Mouse (Mus musculus) neural tube, embryonic 14.5 days (tissue): ENCODE measurements around the gene Lrrc61. TPM values are rescaled to one million over a fixed set of nuclear protein-coding genes. Genes with fewer than 3 reads are reported as not detected.
A peak's percentile ranks its signal among the peaks of the same experiment; 100 is the strongest.

ENCODE experiments used
- ATAC-seq: fragments of 200-750 bp; cut with Nextera tagmentation; 2 replicates; pipeline ENCODE4 v1.8.0; 2017; ENCODE audit warnings: low read depth, mild to moderate bottlenecking, moderate TSS enrichment, moderate library complexity
- H3K27ac ChIP-seq: fragments of 300-500 bp; sonication (generic); 2 replicates; pipeline ENCODE4 v1.5.1; 2014; ENCODE audit warnings: low read depth, mild to moderate bottlenecking, control low read depth, low read length, moderate library complexity, mixed read lengths
- H3K27me3 ChIP-seq: fragments of 300-500 bp; sonication (generic); 2 replicates; pipeline ENCODE4 v1.6.1; 2014; ENCODE audit warnings: low read length; ENCODE audit not compliant: control insufficient read depth, insufficient read depth
- H3K36me3 ChIP-seq: fragments of 300-500 bp; sonication (generic); 2 replicates; pipeline ENCODE4 v1.6.1; 2014; ENCODE audit warnings: low read length, mixed read lengths; ENCODE audit not compliant: control insufficient read depth, insufficient read depth
- H3K4me1 ChIP-seq: fragments of 300-500 bp; sonication (generic); 2 replicates; pipeline ENCODE4 v1.6.1; 2014; ENCODE audit warnings: low read length; ENCODE audit not compliant: control insufficient read depth, insufficient read depth
- H3K4me2 ChIP-seq: fragments of 300-500 bp; sonication (generic); 2 replicates; pipeline ENCODE4 v1.6.1; 2014; ENCODE audit warnings: mild to moderate bottlenecking, low read depth, low read length, control low read depth
- H3K4me3 ChIP-seq: fragments of 300-500 bp; sonication (generic); 2 replicates; pipeline ENCODE4 v1.5.1; 2014; ENCODE audit warnings: low read depth, low read length, control low read depth, mixed read lengths
- H3K9ac ChIP-seq: fragments of 300-500 bp; sonication (generic); replicated peaks from 2 replicates; pipeline ENCODE4 v1.6.1; 2014; ENCODE audit warnings: low read depth, mild to moderate bottlenecking, control low read depth, low read length, mixed read lengths
- H3K9me3 ChIP-seq: fragments of 300-500 bp; sonication (generic); 2 replicates; pipeline ENCODE4 v1.6.1; 2016; ENCODE audit warnings: low read length; ENCODE audit not compliant: control insufficient read depth
- WGBS: fragments of 180-500 bp; shearing (Covaris S2); extraction: QIAGEN DNeasy Blood & Tissue Kit; methylation state at CpG from one replicate; pipeline ENCODE4 v1.1.7; 2014; 5-methylcytosine and 5-hydroxymethylcytosine counted together
- polyA plus RNA-seq: library from polyadenylated mRNA; unstranded; fragments of >200 nt; fragmentation: Nextera tagmentation; extraction: Ambion mirVana; gene quantifications from 2 replicates; pipeline ENCODE4 v1.2.1, GENCODE M21; 2014

Lrrc61 gene
- polyA plus RNA-seq, 1 experiment from 2014 or later = 15.1 TPM

DNA sequence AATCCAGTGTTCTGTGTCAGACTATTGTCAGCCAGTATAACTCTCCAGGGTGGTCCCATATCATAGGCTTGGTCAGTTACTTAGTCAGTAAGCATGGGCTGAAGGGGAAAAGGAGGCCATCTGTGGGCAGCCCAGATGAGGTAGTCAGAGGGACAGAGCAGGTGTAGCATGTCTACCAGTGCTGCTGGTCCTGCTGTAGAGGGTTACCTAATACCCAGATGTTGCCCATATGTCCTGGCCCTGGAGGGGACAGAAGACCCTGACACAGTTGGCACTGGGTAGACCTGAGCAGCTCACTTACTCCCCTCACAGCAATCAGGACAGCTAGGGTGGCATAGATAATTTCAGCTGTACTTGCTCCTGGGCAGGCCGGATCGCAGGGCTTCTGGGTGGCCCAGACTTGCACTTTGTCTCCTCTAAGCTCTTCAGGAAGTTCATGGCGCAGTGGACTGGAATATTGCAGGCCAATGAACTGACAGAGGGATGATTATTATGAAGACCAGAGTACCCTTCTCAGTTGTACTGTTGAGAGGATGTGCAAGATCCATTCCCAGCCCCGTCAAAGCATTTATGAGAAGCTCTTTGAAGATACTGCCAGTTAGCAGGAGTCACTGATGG is 11.2 kb downstream of the Lrrc61 start:
- no peak overlapping the region for H3K27ac ChIP-seq
- H3K4me1 ChIP-seq = no peaks in the 10 kb centered on the region
- no peak overlapping the region for H3K4me3 ChIP-seq
- no peak for ATAC-seq
- H3K4me2 ChIP-seq = no peak overlapping the region
- no peaks in the 10 kb centered on the region for H3K27me3 ChIP-seq
- 95% methylated on average over 4 of the region's 4 CpGs for WGBS
- peaks cover 7% of the 10 kb centered on the region; the same call in 1 of the 2 replicates for H3K36me3 ChIP-seq
- no peaks in the 10 kb centered on the region for H3K9me3 ChIP-seq
- no peak overlapping the region for H3K9ac ChIP-seq

DNA sequence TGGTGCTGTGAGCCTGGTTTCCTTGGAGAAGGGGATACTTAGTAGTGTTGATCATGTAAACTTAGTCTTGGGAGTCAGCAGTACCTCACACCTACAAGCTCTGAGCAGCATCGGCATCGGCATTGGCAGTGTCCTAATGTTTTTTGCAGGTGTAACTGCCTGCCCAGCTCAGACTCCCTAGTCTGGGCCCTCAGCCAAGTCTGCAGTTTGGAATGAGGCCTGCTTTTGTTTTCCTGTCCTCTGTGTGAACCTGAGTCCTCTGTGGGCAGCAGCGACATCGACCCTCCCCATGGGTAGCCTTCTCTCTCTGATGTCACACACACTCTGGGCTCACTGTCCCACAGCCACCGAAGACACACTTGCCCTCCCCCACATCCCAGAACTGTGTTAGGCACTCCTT is 11.7 kb downstream of the Lrrc61 start:
- Histone ChIP-seq H3K36me3 (peaks cover 4% of the 10 kb centered on the region; the same call in 1 of the 2 replicates), H3K4me3 (no peak overlapping the region), H3K4me2 (no peak overlapping the region), H3K9me3 (no peaks in the 10 kb centered on the region), H3K27ac (no peak overlapping the region), H3K4me1 (no peaks in the 10 kb centered on the region), H3K9ac (no peak overlapping the region), H3K27me3 (no peaks in the 10 kb centered on the region)
- no peak; the same call in 1 of the 2 replicates for ATAC-seq
- WGBS = 42% methylated on average over 5 of the region's 5 CpGs

DNA sequence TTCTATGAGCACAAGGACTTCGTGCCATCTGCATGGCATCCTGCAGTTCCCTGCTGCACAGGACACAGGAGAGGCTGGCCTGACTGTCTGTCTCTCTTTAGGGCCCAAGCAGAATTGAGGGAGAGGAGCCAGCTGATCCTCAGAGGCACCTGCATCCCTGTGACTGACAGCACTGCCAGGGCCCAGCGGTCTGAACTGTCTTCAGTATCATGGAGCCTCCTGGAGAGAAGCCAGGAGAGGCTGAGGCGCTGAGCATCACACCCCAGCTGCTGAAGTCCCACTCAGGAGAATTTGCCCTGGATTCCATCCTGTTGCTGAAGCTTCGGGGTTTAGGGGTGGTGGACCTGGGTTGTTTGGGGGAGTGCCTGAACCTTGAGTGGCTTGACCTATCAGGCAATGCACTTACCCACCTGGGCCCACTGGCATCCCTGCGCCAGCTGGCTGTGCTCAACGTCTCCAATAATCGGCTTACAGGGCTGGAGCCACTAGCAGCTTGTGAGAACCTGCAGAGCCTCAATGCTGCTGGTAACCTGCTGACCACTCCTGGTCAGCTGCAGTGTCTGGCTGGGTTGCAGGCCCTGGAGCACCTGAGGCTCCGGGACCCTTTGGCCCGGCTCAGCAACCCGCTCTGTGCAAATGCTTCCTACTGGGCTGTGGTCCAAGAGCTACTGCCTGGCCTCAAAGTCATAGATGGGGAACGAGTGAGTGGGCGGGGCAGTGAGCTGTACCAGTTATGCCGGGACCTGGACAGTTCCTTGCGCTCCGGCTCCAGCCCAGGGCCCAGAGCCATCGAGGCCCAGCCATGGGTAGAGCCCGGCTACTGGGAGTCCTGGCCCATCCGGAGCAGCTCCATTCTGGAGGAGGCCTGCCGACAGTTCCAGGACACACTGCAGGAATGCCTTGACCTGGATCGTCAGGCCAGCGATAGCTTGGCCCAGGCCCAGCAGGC is 13.7 kb downstream of the Lrrc61 start:
- H3K9me3 ChIP-seq = no peaks in the 10 kb centered on the region
- H3K4me1 ChIP-seq = no peaks in the 10 kb centered on the region
- H3K27ac ChIP-seq = no peak overlapping the region
- H3K4me2 ChIP-seq = no peak overlapping the region
- WGBS = 79% methylated on average over 21 of the region's 21 CpGs
- peaks cover 3% of the 10 kb centered on the region; the same call in 1 of the 2 replicates for H3K36me3 ChIP-seq
- no peak overlapping the region for H3K9ac ChIP-seq
- H3K27me3 ChIP-seq = no peaks in the 10 kb centered on the region
- no peak overlapping the region for H3K4me3 ChIP-seq
- peak; percentile 22; the same call in 1 of the 2 replicates for ATAC-seq

DNA sequence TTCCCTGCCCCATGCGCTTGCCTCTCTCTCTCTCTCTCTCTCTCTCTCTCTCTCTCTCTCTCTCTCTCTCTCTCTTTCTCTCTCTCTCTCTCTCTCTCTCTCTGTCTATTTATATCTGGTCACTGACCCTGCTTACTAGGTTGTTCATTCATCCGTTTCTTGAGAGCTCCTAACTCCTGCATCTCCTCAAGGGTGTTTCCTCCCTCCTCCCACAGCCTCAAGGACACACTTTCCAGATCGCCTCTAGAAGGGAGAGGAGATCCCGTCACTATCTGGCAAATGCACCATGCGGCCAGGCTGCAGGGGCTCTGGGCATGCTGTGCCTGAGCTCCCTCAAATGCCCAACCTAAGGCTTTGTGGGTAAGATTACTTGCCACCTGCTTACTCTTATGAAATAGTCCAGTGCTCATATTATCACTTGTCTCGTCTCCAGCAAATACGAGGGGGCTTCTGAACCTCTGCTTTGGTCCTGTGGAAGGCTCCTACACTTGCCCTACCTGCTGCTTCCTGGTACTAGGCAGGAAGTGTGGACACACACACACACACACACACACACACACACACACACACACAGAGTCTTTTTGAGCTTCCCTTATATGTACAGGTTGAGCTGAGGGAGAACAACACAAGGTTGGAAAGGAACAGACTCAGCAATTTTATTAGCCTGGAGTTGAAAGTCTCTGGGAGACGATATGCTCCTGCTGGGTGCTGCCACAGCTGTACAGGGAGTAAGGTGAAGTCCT is 14.6 kb downstream of the Lrrc61 start:
- Histone ChIP-seq H3K4me2 (no peak overlapping the region), H3K27me3 (no peaks in the 10 kb centered on the region), H3K36me3 (peaks cover 3% of the 10 kb centered on the region; the same call in 1 of the 2 replicates), H3K27ac (no peak overlapping the region), H3K9ac (no peak overlapping the region), H3K4me1 (no peaks in the 10 kb centered on the region), H3K9me3 (no peaks in the 10 kb centered on the region), H3K4me3 (no peak overlapping the region)
- WGBS = 82% methylated on average over 8 of the region's 8 CpGs
- no peak for ATAC-seq

DNA sequence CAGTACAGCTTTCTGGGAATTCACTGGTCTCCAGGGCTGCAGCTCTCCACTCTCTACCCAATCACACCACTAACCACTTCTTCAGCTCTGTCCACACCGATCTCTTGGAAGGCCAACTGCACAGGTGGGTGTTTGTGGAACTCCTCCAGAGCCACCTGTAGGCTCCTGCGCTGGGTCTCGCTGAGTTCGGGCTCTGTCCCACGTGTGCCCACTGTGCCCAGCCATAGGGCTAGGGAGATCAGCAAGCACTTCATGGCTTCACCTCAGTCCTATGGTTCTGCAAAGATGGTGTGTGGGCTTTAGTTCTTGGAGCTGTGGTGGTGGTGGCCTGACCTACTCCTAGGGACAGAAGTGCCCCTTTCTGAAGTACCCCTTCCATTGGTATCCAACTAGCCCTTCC is 17.4 kb downstream of the Lrrc61 start:
- Histone ChIP-seq H3K4me2 (no peak overlapping the region), H3K36me3 (no peaks in the 10 kb centered on the region), H3K27me3 (no peaks in the 10 kb centered on the region), H3K9ac (no peak overlapping the region), H3K27ac (no peak overlapping the region), H3K4me3 (no peak overlapping the region), H3K4me1 (no peaks in the 10 kb centered on the region), H3K9me3 (no peaks in the 10 kb centered on the region)
- no peak for ATAC-seq
- 92% methylated on average over 5 of the region's 5 CpGs for WGBS

DNA sequence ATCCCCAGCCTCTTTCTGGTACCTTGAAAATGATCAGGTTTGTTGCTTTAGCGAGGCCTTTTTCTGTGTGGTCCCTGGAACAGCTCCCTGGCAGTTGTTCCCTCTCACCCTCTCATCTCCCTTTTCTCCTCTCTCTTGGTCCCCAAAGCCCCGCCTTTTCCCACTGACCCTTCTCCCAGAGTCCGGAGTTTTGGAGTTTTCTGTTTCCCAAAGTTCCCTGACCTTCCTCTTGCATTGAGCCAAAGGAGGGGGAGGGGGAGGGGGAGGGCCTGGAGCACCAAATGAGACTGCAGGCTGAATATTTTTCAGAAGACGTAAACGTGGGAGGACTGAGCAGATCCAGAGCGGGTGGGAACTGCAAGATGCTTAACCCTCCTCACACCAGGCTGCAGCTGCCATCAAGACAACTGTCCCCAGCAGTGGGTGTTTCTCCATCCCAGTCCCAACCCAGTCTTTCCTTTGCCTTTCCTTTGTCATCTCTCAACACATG is 18.0 kb downstream of the Lrrc61 start, which contains the start of gene Rarres2:
Gene Rarres2, minus strand, starts transcription at position 218 of the 490 bp plus-strand sequence.
- Histone ChIP-seq H3K4me3 (no peak within 1 kb of the TSS), H3K36me3 (no peaks in the 10 kb centered on the region), H3K9ac (no peak within 1 kb of the TSS), H3K27me3 (no peaks in the 10 kb centered on the region), H3K4me2 (no peak within 1 kb of the TSS), H3K9me3 (no peaks in the 10 kb centered on the region), H3K27ac (no peak within 1 kb of the TSS), H3K4me1 (no peaks in the 10 kb centered on the region)
- 45% methylated on average over 6 of the region's 6 CpGs for WGBS
- no peak for ATAC-seq

DNA sequence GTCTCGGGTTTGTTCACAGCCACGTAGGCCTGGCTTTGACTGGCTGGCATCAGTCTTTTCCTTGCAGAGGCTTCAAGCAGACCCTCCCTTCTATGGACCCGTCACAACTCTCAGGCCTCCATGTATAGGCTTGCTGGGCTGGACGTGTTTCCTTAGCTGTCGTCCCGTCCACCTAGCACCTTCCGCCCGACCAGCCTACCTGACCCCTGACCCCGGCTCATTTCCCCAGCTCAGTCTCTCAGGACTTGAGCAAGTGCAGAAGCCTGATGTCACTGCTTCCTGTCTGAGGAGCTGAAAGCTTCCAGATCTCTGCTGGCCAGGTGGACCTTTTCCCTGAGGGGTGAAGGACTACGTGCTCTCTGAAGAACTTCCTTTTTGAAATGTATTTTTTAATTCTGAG is 18.7 kb downstream of the Lrrc61 start:
- no peak overlapping the region for H3K4me3 ChIP-seq
- no peaks in the 10 kb centered on the region for H3K36me3 ChIP-seq
- no peak overlapping the region for H3K9ac ChIP-seq
- H3K4me2 ChIP-seq = no peak overlapping the region
- no peak overlapping the region for H3K27ac ChIP-seq
- H3K27me3 ChIP-seq = no peaks in the 10 kb centered on the region
- no peaks in the 10 kb centered on the region for H3K9me3 ChIP-seq
- no peak for ATAC-seq
- H3K4me1 ChIP-seq = no peaks in the 10 kb centered on the region
- WGBS = 75% methylated on average over 10 of the region's 10 CpGs

DNA sequence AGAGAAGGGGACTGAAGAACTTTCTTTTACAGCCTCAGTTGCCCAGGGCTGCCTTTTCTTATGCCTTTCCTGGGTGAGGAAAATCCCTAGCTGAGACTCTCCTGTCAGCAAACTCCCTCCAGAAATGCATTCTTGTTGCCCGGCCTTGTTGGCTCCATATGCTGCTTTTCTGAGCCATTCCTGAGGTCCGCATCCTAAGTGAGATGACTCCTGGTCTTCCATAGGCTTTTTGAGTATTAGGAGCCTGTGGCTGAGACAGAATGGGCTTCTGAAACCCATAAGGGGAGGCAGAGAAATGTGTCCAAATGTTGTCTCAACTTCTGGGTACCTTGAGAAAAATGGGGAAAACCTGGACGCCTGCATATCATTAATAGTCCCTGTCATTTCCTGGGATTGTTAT is 19.4 kb downstream of the Lrrc61 start:
- Histone ChIP-seq H3K9ac (no peak overlapping the region), H3K27ac (no peak overlapping the region), H3K4me3 (no peak overlapping the region), H3K4me1 (no peaks in the 10 kb centered on the region), H3K27me3 (no peaks in the 10 kb centered on the region), H3K4me2 (no peak overlapping the region), H3K9me3 (no peaks in the 10 kb centered on the region), H3K36me3 (no peaks in the 10 kb centered on the region)
- no peak for ATAC-seq
- 81% methylated on average over 3 of the region's 3 CpGs for WGBS
